Mouse (Mus musculus) liver, embryonic 15.5 days (tissue): ENCODE data around the gene Car12. TPM values are rescaled to one million over a fixed set of nuclear protein-coding genes. Genes with fewer than 3 reads are reported as not detected.

Experiments
- polyA plus RNA-seq: library from polyadenylated mRNA; unstranded; fragments of >200 nt; fragmentation: Nextera tagmentation; extraction: Ambion mirVana; gene quantifications from 2 replicates; pipeline ENCODE4 v1.2.1, GENCODE M21; 2015

Car12 gene
- polyA plus RNA-seq, 1 experiment from 2014 or later: 0.28 TPM

Other genes starting within 250 kb of the Car12 start
- gene Fbxl22, start 199.1 kb upstream of the Car12 start, polyA plus RNA-seq: 1.0 and 1.5 TPM in 2 replicates
- gene Usp3, start 120.5 kb upstream of the Car12 start, polyA plus RNA-seq: 13.1 and 13.4 TPM in 2 replicates
- gene Aph1b, start 81.8 kb downstream of the Car12 start, polyA plus RNA-seq: 1.5 and 1.6 TPM in 2 replicates
- 0.15 and 0.26 TPM in 2 replicates for gene Gm10647, start 83.4 kb downstream of the Car12 start, polyA plus RNA-seq
- 3.4 and 3.5 TPM in 2 replicates for gene Aph1c, start 121.0 kb downstream of the Car12 start, polyA plus RNA-seq
- 28.9 and 29.2 TPM in 2 replicates for gene Rab8b, start 206.0 kb downstream of the Car12 start, polyA plus RNA-seq
- gene Rps27l, start 232.4 kb downstream of the Car12 start, polyA plus RNA-seq: 368 and 453 TPM in 2 replicates